Mouse (Mus musculus) 416B (cell line): ENCODE data around the gene Glud1.
"Not testable (repeated sequence)": the region's sequence is repeated elsewhere in the genome, so short reads cannot be mapped to it uniquely, and the experiment has no call there.

ENCODE experiments used
- DNase-seq: peaks from one replicate; pipeline ENCODE4 v3.0.0; 2011; ENCODE audit warnings: low read depth

Glud1 gene

DNA sequence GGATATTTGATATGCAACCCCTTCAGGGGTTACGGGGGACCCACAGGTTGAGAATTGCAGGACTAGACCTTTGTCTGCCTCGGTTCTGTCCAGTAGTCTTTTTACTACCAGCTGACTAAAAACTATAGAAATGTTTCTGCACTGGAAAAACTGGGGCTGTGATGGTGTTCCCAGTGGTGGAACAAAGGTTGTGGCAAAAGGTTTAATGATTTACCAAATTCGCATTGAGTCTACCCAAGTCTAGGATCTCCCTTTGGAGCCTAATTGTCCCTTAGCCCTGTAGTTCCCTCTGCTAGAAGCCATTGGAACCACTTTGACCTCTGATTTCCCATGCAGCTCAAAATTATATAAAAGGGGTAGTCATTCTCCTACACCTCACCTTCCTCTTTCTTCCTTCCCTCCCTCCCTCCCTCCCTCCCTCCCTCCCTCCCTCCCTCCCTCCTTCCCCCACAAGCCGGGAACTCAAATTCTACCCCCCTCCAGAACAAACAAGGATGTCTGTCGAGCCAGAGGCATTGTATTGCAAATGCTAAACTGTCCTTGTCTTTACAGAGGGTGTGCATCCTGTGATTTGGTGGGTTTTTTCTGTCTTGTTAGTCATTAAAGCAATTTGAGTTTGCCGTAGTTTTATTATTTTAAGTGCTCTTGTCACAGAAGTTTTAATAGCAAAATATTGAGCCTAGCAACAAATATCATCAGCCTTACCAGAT, 2.0 kb downstream of the Glud1 start:
- peak; percentile 50 for DNase-seq

DNA sequence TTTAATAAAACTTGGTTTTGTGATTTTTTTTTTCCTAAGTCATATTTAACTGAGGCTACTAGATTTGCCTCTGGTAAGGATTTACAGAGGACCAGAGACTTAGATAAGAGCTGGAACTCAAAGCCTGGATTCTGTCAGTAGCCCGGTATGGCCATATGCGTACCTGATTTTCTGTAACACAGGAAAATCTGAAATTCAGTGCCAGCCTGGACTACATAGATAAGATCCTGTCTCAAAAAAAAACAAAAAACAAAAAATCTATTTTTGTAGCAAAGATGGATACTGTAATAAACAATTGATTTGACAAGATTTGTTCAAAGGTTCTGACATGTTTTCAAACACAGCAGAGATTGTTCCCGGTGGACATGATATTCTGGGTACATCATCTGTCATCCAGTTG, 3.1 kb downstream of the Glud1 start:
- no peak for DNase-seq

DNA sequence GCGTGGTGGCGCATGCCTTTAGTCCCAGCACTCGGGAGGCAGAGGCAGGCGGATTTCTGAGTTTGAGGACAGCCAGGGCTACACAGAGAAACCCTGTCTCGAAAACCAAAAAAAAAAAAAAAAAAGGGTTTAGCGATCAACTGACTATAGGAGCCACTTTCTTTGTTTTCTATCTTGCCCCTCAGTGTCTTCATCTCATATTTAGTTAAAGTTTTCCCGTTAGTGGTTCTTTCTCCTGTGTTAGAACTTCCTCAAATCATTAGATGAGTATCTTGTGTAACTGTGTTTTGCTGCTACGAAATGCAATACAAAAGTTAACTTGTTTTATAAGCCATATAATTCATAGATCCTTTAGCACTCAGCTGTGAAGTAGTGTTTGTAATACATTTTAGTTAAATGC, 3.9 kb downstream of the Glud1 start:
- DNase-seq: not testable (repeated sequence)

DNA sequence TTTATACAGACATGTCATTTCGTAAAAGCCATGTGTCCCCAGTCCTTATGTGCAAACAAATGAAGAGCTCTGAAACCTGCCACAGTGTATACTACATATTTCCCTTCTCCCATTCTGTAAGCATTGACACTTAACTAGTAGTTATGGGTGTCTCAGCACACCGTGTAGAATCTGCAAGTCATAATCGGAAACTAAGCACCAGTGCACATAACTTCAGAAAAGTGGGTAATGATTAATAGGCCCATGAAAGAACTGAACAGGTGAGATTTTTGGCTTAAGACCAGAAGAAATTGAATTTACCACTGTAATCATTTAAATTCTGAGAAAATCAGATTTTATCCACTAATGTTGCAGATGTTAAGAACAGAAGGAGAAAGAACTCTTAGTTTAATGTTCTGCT, 4.3 kb downstream of the Glud1 start:
- DNase-seq: no peak

DNA sequence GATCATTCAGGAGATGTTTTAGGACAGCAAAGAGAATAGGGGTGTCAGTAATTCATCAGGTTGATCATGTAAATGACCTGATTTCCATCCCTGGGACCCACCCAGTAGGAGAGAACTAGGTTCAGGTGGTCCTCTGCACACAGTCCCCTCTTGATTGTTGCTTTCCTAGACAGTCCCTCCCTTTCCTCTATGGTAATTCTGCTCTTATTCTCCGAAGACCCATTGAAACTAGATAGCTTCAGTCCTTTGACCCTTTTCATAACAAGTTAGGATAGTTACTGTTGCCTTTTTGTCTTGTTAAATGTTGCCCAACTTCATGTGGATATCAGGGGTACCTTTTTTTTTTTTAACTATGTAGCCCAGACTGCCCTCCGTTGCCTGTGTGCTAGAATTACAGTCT, 5.8 kb downstream of the Glud1 start:
- no peak for DNase-seq

DNA sequence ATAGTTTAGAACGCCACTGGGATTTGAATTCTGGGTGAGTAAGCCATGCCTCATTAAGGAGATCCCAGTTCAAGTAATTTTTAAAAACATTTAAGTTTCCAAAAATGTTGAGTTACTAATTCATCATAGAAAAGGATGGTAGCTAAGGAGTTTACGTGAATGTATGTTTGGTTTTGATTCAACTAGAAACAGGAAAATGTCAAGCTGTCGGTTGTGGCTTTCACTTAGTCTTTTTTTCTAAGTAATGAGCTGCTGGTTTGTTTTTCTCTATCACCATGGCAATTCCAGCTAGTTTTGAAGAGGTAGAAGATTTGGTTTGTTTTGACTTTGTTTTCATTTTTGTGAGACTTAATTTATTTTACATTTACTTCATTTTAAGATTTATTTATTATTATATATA, 6.9 kb downstream of the Glud1 start:
- no peak for DNase-seq

DNA sequence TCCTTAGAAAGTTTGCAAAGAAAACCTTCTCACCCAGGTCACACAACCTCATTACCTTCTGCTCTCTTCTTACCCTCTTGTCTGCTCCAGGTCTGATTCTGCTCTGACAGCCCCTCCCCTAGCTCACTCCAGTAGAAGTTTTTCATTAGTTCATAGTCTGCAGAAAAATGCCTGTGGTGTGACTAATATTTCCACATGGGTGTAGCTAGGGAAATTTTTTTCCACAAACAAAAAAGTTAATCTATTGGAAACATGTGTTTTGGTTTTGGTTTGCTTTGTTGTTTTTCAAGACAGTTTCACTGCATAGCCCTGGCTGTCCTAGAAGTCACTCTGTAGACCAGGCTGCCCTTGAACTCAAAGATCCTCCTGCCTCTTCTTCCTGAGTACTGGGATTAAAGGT, 7.6 kb downstream of the Glud1 start:
- no peak for DNase-seq

DNA sequence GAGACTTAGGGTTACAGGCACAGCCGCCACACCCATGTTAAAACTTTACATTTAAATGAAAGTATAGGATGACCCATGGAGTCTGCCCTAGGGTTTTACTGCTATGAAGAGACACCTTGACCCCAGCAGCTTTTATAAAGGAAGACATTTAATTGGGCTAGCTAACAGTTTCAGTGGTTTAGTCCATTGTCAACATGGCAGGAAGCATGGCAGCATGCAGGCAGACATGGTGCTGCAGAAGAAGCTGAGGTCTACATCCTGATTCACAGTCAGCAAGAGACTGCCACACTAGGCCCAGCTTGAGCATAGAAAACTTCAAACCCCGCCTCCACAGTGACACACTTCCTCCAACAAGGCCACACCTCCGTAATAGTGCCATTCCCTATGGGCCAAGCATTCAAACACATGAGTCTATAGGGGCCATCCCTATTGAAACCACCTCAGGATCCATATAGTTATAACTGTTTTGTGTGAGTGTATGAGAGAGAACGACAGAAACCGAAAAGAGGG, 13.1 kb downstream of the Glud1 start:
- no peak for DNase-seq

DNA sequence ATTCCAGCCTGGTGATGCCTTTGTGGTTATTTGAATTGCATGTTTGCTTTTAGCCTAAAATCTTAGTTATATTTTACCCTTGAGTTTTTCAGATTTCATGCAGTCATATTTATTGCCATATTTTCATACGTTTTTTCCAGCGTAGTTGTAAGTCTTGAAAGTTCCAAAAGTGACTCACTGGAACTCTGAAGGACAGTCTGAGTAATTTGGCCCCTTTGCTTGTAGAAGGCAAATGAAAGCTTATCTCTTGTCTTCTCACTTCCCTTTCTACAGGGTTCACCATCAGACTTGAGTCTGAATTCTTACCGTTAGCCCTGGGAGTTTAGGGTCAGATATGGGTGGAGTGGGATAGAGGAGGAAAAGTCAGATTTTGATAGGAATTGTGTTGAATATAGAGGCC, 16.1 kb downstream of the Glud1 start:
- DNase-seq: peak; percentile 66

DNA sequence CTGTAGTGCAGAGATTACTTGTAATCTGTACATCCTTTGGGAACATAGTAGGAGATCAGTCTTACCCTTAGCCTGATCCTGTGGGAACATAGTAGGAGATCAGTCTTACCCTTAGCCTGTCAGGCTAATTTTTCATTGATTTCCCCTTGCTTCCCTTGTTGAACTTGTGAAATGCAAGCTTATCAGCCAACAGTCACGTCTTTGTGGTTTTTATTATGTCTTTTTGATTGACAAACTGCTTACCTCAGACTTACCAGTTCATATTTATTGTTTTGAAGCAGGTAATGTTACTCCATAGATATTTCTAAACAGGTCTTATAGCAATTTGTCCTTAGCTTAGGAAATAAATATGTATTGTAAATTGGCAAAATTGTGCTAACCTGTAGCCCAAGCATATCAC, 17.1 kb downstream of the Glud1 start:
- peak; percentile 41 for DNase-seq

DNA sequence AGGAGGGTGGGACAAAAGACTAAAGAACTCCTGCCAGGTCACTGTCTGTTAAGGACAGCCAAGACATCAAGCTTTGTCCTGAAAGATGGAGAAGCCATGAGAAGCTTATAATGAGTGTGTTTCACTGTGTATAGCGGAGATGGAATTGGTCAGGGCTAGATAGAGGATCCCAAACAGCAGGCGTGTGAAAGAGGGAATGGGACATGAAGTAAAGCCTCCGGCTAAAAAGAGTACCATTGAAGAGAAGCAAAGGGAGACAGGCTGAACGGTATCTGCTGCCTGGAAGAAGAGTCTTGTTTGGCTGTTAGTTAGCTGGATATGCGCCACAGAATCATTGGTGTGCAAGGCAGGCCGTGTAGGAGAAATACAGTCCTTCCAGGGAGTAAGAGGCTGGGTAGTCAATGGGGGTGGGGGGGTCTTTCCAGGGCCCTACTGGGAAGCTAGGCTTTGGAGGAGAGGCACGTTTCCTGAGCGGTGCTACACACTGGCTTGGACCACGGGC, 20.2 kb downstream of the Glud1 start:
- no peak for DNase-seq

DNA sequence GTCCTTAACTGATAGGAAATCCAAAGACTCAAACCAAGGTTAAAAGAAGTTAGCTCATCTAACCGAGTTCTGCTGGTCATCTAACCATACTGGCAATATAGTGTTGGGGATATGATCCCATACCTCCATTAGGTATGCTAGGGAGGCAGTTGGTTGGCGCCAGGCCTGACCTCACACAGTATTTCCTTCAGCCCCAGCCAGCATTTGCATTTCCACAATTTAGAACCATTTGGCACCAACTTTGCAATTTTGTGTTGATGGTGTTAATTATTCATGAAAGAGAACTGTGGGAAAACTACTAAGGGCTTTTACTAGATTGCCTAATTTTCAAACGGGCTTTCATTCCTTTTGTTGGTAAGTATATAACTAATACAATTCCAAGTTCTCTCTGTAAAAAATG, 21.4 kb downstream of the Glud1 start:
- DNase-seq: no peak

DNA sequence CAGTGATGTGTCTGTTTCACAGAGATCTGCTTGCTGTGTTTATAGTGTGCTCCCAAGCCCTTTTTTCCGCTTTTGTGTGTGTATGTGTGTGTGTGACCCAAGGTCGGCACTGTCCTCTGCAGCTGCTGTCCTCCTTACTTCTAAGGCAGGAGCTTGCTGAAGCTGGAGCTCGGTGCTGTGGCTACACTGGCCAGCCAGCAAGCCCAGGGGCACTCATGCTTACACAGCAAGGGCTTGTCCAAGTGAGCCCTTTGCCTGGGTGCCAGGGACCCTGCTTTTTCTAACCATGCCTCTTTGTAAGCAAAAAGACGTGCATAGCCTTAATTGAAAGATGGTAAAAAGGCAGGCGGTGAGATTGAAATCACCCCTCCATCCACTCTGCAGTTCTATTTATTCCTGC, 21.9 kb downstream of the Glud1 start:
- no peak for DNase-seq

DNA sequence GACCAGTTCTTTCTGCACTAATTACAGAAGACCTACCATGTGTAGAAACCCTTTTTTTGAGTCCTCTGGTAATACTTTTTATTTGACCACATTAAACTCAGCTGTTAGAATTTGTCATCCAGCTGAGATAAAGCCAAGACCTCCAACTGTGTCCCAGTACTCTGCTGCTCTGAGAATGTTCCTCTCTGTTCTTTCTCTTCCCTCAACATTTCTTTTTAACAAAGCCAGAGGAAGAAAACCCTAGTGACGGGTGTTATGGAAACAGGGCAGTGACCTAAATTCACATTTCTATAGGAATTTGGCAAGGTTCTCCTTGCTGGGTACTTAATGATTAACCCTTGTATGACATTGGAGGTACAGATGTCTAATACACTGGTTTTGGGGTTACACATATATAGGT, 28.9 kb downstream of the Glud1 start:
- no peak for DNase-seq

DNA sequence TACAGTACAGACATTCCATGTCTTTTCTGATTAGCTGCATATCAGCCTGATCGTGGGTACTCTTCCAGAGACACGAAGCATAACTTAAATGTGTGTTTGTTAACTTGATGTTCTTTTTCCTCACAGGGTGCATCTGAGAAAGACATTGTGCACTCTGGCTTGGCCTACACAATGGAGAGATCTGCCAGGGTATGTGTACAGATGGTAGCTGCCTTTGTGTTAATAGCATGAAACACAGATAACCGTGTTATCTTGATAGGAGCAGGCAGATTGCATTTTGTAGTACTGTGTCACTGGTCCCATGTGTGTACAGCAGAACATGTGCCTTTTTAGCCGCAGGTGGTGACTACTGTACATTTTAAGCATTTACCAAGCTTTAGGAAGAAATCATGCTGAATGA, 31.5 kb downstream of the Glud1 start:
- no peak for DNase-seq

DNA sequence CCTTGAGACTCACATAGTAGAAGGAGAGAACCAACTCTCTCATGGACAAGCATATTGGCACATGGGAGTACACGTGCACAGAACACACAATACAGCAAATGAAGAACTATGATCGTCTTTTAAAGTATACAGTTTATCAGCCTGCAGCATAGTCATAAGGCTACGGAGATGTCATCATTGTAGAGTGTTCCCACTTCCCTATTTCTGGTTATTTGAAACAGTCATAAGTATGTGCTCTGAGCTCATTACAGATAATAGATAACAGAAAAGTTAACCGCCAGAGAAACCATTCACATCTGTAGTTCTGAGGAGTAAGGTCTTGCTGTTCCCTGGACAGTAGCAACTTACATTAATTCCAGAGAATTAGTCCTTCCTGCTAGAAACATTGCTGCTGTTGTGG, 32.6 kb downstream of the Glud1 start:
- DNase-seq: peak; percentile 73

DNA sequence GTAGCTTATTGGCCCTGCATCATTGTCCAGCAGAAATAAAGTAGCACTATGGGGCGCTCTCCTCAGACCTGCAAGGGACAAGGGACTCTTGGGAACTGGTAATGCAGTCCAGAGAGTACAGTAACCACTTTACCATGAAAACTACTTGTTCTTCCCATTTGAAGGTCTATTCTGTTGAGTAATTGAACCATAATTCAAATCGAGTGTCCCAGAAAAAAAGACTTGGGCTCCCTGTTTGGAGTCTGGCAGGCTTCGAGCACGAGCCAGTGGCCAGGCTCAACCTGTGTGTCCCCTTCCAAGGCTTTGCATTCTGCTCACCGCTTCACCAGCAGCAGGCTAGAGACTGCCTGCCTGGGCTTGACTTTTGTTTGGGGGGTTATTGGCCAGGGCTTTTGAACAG, 33.8 kb downstream of the Glud1 start:
- DNase-seq: no peak

DNA sequence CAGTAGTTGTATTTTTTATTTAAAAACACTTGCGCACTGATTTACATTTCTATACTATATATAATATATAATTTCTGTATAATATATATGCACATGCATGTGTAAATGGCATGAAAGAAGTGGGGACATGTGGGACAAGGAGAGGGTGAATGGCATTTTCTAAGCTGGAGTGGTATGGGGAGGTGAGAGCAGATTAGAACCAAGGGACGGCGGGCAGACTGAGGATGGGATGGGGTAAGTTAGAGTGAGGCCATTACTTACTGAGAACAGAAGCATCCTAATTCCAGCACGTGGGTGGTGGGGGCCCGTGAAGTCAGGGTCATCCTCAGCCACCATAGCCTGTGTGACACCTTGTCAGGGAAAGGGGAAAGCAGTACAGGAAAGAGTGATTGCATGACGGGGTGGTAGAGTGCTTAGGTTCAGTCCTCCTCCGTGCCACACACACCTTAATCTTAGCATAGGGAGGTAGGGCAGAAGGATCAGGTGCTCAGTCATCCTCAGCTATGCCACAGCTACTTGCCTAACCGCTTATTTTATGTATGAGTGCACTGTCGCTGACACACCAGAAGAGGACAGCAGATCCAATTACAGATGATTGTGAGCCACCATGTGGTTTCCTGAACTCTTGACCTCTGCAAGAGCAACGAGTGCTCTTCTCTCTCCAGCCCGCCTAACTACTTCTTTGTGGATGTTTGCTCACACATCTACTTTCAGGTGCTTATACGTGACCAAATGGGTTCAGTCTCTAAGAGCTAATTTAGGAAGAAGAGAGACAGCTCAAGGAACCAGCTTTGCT, 35.4 kb downstream of the Glud1 start:
- peak; percentile 34 for DNase-seq

DNA sequence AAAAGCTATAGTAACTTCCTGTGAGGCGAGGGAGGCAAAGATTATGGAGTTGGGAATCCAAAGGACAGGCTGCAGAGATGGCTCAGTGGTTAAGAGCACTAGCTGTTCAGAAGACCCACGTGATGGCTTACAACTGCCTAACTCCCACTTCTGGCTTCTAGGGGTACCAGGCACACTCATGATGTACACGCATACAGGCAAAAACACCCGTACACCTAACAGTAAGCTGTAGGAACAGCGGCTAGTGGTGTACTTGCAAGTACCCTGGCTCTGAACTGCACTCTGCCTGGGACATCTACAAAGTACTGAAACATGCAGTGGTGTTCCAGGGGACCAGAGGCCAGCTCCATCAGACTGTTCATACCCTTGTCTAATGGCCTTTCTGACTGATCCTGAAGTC, 36.6 kb downstream of the Glud1 start:
- DNase-seq: no peak

DNA sequence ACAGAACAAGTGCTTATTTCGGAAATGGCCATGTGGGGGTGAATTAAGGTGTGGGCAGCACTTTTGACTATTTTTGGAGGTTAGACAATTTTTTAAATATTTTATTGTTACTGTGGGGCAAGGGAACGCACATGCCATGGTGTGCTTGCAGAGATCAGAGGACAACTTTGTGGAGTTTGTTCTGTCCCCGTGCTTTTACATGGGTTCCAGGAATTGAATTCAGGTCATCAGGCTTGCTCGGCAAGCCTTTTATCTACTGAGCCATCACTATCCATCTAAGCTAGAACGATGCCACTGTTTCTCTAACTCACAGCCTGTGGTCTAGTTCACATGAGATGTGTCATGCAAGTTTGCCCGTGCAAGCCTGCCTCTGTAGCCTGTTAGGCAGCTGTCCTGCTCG, 37.8 kb downstream of the Glud1 start:
- no peak for DNase-seq

DNA sequence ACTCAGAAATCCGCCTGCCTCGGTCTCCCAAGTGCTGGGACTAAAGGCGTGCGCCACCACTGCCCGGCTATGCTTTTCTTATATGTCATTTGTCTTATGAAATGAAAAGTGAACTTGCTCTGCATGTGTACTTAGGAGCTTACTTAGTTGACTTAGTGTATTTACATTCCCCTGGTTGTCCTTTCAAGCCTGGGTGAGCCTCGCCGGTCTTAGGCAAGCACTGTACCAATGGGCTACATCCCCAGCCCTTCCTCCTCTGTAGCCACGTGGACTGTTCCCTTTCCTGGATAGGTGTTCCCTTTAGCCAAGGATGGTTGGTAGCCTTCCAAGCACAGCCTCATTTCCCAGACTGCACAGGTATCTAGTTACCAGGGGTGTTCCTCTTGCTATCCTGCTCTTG, 38.5 kb downstream of the Glud1 start:
- no peak for DNase-seq

DNA sequence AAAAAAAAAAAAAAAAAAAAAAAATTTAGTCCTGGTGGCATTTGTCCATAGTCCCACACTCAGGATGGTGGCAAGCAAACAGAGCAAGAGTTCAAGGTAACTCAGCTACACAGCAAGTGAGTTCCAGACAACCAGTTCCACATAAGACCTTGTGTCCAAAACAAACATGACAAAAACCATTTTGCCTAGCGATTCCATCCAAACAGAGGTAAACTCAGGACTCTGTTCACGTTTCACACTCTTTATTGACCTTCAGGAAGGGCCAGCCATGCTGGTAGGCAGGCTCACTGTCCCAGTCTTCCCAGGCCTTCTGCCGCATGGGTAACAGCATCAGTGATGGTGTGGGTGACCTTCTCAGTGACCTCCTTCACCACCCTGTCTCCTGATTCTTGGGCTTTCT, 41.1 kb downstream of the Glud1 start:
- DNase-seq: no peak

DNA sequence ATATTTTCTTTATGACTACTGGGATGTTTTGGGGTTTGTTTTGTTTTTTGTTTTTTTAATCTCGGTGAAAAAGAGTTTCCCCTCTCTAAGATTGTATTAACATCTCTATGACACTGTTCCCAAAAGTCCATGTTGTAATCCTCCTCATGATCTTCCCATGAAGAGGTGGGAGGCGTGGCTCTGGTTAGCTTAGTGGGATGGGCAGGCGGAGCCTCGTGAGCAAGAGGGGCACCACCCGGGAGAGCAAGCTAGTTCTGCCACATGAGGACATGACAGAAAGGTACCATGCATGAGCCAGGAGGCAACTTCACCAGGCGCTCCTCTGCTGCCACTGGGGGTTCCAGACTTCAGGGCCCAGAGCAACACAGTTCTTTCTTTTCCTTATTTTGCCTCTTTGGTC, 42.0 kb downstream of the Glud1 start:
- DNase-seq: no peak

DNA sequence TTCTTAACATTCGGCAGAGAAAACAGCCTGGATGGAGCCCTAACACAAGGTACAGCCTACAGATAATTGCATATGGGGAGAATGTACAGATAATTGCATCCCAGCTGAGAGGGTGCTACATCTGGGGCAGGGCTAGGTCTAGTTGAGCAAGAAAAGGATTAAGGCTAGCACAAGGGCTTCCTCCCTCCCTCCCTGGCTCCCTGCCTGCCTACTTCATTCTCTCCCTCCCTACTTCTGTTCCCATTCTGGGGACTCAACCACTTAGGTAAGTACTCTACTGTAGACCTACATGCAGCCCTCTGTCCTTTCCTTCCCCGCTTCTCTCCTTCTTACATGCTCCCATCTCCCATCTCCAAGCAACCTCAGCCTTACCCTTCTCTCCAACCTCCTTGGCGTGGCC, 42.8 kb downstream of the Glud1 start:
- DNase-seq: no peak
